Mouse (Mus musculus) neural tube, embryonic 13.5 days (tissue): ENCODE results near the gene Aprt. TPM values are rescaled to one million over a fixed set of nuclear protein-coding genes. Genes with fewer than 3 reads are reported as not detected.

Experiments used
- ATAC-seq: fragments of 200-750 bp; cut with Nextera tagmentation; 2 replicates; pipeline ENCODE4 v1.8.0; 2017; ENCODE audit warnings: low read depth, mild to moderate bottlenecking, moderate TSS enrichment, moderate library complexity
- H3K27ac ChIP-seq: fragments of 300-500 bp; sonication (generic); replicated peaks from 2 replicates; pipeline ENCODE4 v1.5.1; 2015; ENCODE audit warnings: moderate library complexity, mild to moderate bottlenecking, inconsistent platforms
- H3K27me3 ChIP-seq: fragments of 300-500 bp; sonication (generic); 2 replicates; pipeline ENCODE4 v1.6.1; 2015; ENCODE audit warnings: mild to moderate bottlenecking, inconsistent platforms
- H3K36me3 ChIP-seq: fragments of 300-500 bp; sonication (generic); 2 replicates; pipeline ENCODE4 v1.6.1; 2015; ENCODE audit warnings: mild to moderate bottlenecking, inconsistent platforms
- H3K4me1 ChIP-seq: fragments of 300-500 bp; sonication (generic); replicated peaks from 2 replicates; pipeline ENCODE4 v1.6.1; 2015; ENCODE audit warnings: inconsistent platforms
- H3K4me2 ChIP-seq: fragments of 300-500 bp; sonication (generic); 2 replicates; pipeline ENCODE4 v1.6.1; 2015; ENCODE audit warnings: inconsistent platforms, mild to moderate bottlenecking, moderate library complexity
- H3K4me3 ChIP-seq: fragments of 300-500 bp; sonication (generic); 2 replicates; pipeline ENCODE4 v1.5.1; 2015; ENCODE audit warnings: mild to moderate bottlenecking, inconsistent platforms
- H3K9ac ChIP-seq: fragments of 300-500 bp; sonication (generic); 2 replicates; pipeline ENCODE4 v1.6.1; 2015; ENCODE audit warnings: moderate library complexity, mild to moderate bottlenecking, inconsistent platforms
- H3K9me3 ChIP-seq: fragments of 300-500 bp; sonication (generic); 2 replicates; pipeline ENCODE4 v1.6.1; 2016; ENCODE audit warnings: inconsistent platforms
- whole genome bisulfite sequencing: fragments of 180-500 bp; shearing (Covaris S2); methylation state at CpG from one replicate; pipeline ENCODE4 v1.1.7; 2015; 5-methylcytosine and 5-hydroxymethylcytosine counted together
- polyA plus RNA-seq: library from polyadenylated mRNA; unstranded; fragments of >200 nt; fragmentation: Nextera tagmentation; extraction: Ambion mirVana; gene quantifications from 2 replicates; pipeline ENCODE4 v1.2.1, GENCODE M21; 2015

The Aprt gene
- 133 and 161 TPM in 2 replicates for polyA plus RNA-seq

- Histone ChIP-seq H3K4me3 (peak within 1 kb of the TSS; percentile 60), H3K27ac (peak within 1 kb of the TSS; percentile 75), H3K9ac (peak within 1 kb of the TSS; percentile 82), H3K36me3 (peaks cover 13% of the 10 kb centered on the region), H3K4me2 (peak within 1 kb of the TSS; percentile 80), H3K9me3 (no peaks in the 10 kb centered on the region), H3K4me1 (peaks cover 55% of the 10 kb centered on the region), H3K27me3 (no peaks in the 10 kb centered on the region)
- ATAC-seq = peak; percentile 89
- WGBS = under 1% methylated on average over 39 of the region's 39 CpGs
Observed at GRCm38 (mm10) chr8:122576648-122577022, at the start of gene Aprt. TSS of gene Aprt (minus strand) at chr8:122576909.

- no peak for ATAC-seq
- H3K27ac ChIP-seq = 0 out of 2 replicates have a peak overlapping the region, but pooled peaks have one; percentile 6
Observed at GRCm38 (mm10) chr8:122625811-122626210, 49.1 kb upstream of the Aprt start.

DNA sequence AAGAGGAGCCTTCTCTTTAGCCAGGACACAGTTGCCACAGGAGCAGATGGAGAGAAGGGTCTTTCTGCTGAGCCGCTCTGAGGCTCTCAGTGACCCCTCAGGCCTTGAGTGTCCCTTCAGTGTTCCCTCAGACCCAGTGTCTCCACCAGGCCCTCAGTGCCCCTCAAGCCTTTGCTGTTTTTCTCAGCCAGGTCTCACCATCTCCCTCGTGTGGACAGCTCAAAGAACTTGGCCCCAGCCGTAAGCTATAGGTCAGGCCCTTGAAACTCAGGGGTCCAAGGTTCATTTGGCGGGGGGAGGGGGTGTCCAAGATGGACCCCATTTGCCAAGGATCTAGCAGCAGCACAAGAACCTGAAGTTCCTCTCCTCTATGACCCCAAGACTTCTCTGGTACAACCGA, 47.9 kb upstream of the Aprt start:
- Histone ChIP-seq H3K27ac (no peak overlapping the region), H3K9me3 (no peaks in the 10 kb centered on the region), H3K4me1 (peaks cover 10% of the 10 kb centered on the region), H3K9ac (no peak overlapping the region), H3K36me3 (peaks cover 19% of the 10 kb centered on the region), H3K27me3 (no peaks in the 10 kb centered on the region), H3K4me3 (no peak overlapping the region), H3K4me2 (no peak overlapping the region)
- ATAC-seq = no peak
- WGBS = 72% methylated on average over 5 of the region's 5 CpGs

More at GRCm38 (mm10) chr8:122625811-122626210, 49.1 kb upstream of the Aprt start:
- WGBS = 88% methylated on average over 9 of the region's 9 CpGs
- Histone ChIP-seq H3K4me2 (no peak overlapping the region), H3K4me1 (no peaks in the 10 kb centered on the region), H3K9me3 (no peaks in the 10 kb centered on the region), H3K4me3 (no peak overlapping the region), H3K9ac (no peak overlapping the region), H3K27me3 (no peaks in the 10 kb centered on the region), H3K36me3 (peaks cover 31% of the 10 kb centered on the region)

DNA sequence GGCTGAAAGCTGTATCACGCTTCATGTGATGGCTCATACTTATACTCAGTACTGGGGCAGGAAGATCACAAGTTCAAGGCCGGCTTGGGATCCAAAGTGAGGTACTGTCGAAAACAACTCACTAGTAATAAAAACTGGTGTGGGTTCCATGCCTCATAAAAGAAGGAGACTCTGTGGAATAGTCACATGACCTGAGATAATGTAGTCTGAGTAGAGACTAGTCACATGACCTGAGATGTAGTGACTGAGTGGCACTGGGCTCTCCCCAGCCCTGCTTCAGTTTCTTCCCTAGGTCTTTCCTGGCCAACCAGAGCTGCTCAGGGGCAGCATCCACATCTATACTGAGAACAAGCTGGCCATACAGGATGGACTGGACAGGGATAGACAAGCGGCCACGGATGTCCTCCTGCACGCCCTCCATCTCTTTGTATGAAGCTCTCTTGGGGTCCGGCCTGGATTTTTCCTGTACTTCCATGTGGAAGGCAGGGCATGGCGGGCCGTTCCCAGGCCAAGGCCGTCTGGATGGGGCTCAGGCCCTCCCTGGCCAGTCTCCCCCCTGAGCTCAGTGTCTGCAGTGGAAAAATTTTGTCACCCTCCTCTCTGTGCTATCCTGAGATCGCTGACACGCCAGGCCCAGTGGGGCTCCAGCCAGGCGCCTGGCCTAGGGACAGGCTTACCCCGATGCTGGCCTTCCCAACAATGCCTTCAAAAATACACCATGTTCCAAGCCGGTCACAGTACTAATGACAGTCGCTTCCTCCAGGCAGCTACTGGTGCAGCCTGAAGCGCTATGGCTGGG, 47.3 kb upstream of the Aprt start:
- no peak for ATAC-seq
- Histone ChIP-seq H3K27me3 (no peaks in the 10 kb centered on the region), H3K9me3 (no peaks in the 10 kb centered on the region), H3K4me1 (peaks cover 16% of the 10 kb centered on the region), H3K9ac (no peak overlapping the region), H3K4me3 (no peak overlapping the region), H3K27ac (no peak overlapping the region), H3K36me3 (peaks cover 14% of the 10 kb centered on the region), H3K4me2 (no peak overlapping the region)
- 90% methylated on average over 17 of the region's 17 CpGs for WGBS

- no peak within 1 kb of the TSS for H3K4me3 ChIP-seq
- peaks cover 24% of the 10 kb centered on the region for H3K4me1 ChIP-seq
- H3K9me3 ChIP-seq = no peaks in the 10 kb centered on the region
- WGBS = 79% methylated on average over 6 of the region's 6 CpGs
- no peaks in the 10 kb centered on the region for H3K27me3 ChIP-seq
- no peak for ATAC-seq
- no peak within 1 kb of the TSS for H3K9ac ChIP-seq
- H3K27ac ChIP-seq = no peak within 1 kb of the TSS
- no peak within 1 kb of the TSS for H3K4me2 ChIP-seq
- 0 out of 2 replicates have a peak, but pooled peaks cover under 1% of the 10 kb centered on the region for H3K36me3 ChIP-seq
Observed at GRCm38 (mm10) chr8:122622727-122623126, 46.0 kb upstream of the Aprt start, which contains the start of gene Pabpn1l. TSS of gene Pabpn1l (minus strand) at chr8:122622739.

GRCm38 (mm10) chr8:122620446-122620845, 43.7 kb upstream of the Aprt start:
- H3K36me3 ChIP-seq = no peaks in the 10 kb centered on the region
- H3K9ac ChIP-seq = no peak overlapping the region
- H3K4me2 ChIP-seq = no peak overlapping the region
- no peak overlapping the region for H3K27ac ChIP-seq
- H3K9me3 ChIP-seq = no peaks in the 10 kb centered on the region
- no peak overlapping the region for H3K4me3 ChIP-seq
- H3K27me3 ChIP-seq = no peaks in the 10 kb centered on the region
- WGBS = 39% methylated on average over 5 of the region's 5 CpGs
- no peak for ATAC-seq
- peaks cover 24% of the 10 kb centered on the region for H3K4me1 ChIP-seq

- Histone ChIP-seq H3K9me3 (no peaks in the 10 kb centered on the region), H3K36me3 (peaks cover 6% of the 10 kb centered on the region; the same call in 1 of the 2 replicates), H3K4me3 (no peak overlapping the region), H3K9ac (0 out of 2 replicates have a peak overlapping the region, but pooled peaks have one; percentile 13), H3K4me2 (no peak overlapping the region), H3K27ac (no peak overlapping the region), H3K27me3 (no peaks in the 10 kb centered on the region), H3K4me1 (peaks cover 24% of the 10 kb centered on the region)
- WGBS = 79% methylated on average over 6 of the region's 6 CpGs
- no peak for ATAC-seq
Observed at GRCm38 (mm10) chr8:122618660-122619378, 42.1 kb upstream of the Aprt start.

DNA sequence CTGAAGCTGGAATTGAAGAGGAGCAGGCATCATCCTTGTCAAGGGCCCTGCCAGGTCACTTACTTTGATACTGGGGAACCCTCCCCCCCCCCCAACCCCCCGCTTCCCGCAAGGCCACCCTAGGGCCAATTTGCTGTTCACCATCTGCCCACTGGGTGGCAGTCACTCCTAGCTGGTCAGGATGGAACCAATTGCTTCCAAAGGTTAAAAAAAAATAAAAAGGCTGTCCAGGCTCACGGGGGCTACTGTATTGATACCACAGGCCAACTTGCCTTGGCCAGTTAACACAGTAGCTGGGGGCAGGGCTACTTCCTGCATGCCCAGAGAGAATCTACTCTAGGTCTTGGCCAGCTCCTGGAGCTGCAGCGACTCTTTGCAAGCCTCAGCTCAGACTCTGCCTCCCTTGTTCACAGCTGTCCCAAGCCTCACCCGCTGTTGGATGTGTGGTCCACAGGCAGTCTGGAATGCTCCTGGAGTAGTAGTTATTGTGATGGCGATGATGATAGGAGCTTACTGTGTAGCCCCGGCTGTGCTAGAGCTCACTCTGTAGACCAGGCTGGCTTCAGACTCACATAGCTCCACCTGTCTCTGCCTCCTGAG, 41.3 kb upstream of the Aprt start:
- ATAC-seq = no peak
- Histone ChIP-seq H3K27ac (no peak overlapping the region), H3K9me3 (no peaks in the 10 kb centered on the region), H3K36me3 (peaks cover 6% of the 10 kb centered on the region; the same call in 1 of the 2 replicates), H3K4me3 (no peak overlapping the region), H3K4me2 (peak overlapping the region; percentile 18; the same call in 1 of the 2 replicates), H3K4me1 (peaks cover 24% of the 10 kb centered on the region), H3K27me3 (no peaks in the 10 kb centered on the region), H3K9ac (no peak overlapping the region)
- WGBS = 31% methylated on average over 5 of the region's 7 CpGs

DNA sequence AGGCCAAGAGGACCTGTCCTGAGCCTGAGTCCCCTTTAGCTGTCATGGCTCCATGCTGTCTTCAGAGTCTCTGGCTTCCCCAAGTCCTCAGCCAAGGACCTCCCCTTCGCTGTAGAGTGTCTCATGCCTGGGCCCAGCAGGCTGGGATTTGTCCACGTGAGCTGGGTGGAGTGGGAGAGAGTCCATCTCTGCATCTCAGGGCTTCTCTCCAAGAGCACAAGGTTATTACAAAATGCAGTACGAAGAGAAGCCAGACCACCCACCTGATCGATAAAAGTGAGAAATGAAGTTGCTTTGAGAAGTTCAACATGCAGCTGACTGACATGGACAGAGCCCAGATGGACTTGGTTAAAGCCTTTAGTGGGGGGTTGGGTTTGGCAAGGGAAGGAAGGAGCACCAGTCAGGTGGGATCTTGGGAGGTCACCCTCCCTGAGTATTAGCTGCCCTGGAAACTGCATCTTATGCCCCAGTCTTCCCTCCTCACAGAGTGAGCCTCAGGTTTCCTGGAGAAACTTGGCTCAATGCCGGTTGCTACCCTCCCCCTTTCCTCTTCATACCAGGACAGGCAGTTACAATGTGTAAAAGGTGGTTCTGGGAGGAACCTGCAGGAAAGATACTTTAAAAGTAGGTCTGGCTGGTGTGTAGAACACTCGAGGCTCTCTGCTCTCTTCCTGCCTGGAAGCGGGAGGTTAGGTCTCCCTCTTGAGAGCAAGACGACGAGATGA, 39.6 kb upstream of the Aprt start:
- Histone ChIP-seq H3K9me3 (no peaks in the 10 kb centered on the region), H3K27me3 (no peaks in the 10 kb centered on the region), H3K4me2 (no peak overlapping the region), H3K4me1 (peaks cover 36% of the 10 kb centered on the region), H3K4me3 (no peak overlapping the region), H3K36me3 (peaks cover 6% of the 10 kb centered on the region; the same call in 1 of the 2 replicates), H3K27ac (no peak overlapping the region), H3K9ac (0 out of 2 replicates have a peak overlapping the region, but pooled peaks have one; percentile 23)
- ATAC-seq = no peak
- 76% methylated on average over 9 of the region's 9 CpGs for WGBS

- H3K4me2 ChIP-seq = peak within 1 kb of the TSS; percentile 94
- peaks cover 6% of the 10 kb centered on the region; the same call in 1 of the 2 replicates for H3K36me3 ChIP-seq
- H3K27me3 ChIP-seq = no peaks in the 10 kb centered on the region
- ATAC-seq = peak; percentile 97
- no peaks in the 10 kb centered on the region for H3K9me3 ChIP-seq
- peaks cover 23% of the 10 kb centered on the region for H3K4me1 ChIP-seq
- H3K4me3 ChIP-seq = peak within 1 kb of the TSS; percentile 75
- peak within 1 kb of the TSS; percentile 89 for H3K27ac ChIP-seq
- WGBS = under 1% methylated on average over 57 of the region's 57 CpGs
- peak within 1 kb of the TSS; percentile 81 for H3K9ac ChIP-seq
Observed at GRCm38 (mm10) chr8:122611295-122612133, 34.8 kb upstream of the Aprt start, which contains the start of the genes Galns and Trappc2l. TSS of gene Galns (minus strand) at chr8:122611463. TSS of gene Trappc2l (plus strand) at chr8:122611640.
